Mouse (Mus musculus): Measurements from ENCODE around the gene Trmt112.
A peak's percentile ranks its signal among the peaks of the same experiment; 100 is the strongest.

The Trmt112 gene

DNA sequence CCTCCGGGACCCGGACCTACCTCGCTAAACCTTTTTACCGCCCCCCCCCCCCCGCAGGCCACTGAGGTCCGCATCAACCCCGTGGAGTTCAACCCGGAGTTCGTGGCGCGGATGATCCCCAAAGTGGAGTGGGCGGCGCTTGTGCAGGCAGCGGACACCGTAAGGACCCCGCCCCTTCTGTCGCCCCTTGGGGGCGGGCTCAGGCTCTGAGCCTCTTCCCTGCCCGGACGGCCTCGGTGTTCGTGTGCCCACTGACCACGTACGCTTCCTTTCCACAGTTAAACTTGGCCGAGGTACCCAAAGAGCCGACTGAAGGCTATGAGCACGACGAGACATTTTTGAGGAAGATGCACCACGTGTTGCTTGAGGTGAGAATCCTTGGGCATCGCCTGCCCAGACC lies 808 bp downstream of the Trmt112 start:
- peak; percentile 63 to 69 for DNase-seq

GRCm38 (mm10) chr19:6911101-6912074 lies 1.9 kb downstream of the Trmt112 start:
- peak in 1 of 2 experiments; percentile 28 for DNase-seq

- no peak for DNase-seq
Observed at GRCm38 (mm10) chr19:6912205-6912970, 2.9 kb downstream of the Trmt112 start.

DNA sequence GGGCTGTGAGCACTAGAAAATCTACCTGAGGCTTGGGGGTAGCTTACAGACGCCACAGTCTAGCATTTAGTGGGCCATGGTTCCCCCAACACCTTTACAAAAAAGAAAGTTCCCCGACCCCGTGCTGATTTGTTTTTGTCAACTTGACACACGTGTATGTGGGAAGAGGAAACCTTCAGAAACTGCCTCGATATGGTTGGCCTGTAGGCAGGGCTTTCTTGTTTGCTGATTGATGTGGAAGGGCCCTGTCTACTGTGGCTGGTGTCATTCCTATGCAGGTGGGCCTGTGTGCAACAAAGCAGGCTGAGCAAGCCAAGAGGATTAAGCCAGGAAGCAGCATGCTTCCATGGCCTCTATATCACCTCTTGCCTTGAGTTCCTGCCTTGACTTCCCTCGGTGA lies 3.5 kb downstream of the Trmt112 start:
- DNase-seq: no peak

DNA sequence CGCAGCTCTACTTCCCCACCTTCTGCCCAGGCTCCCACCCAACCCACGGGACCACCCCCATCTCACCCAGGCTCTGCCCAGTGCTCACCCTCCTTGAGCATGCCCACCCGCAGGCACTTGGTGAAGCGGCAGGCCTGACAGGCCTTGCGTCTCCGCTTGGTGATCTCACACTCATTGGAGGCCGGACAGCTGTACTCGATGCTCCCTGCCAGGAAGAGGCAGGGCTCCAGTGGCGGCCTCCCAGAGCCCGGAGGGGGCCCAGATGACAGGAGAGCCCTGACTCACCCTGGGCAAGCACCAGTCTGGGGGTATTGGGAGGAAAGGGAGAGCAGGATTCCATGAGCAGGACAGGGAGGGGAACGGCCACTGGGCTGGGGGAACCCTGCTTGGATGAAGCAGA lies 4.5 kb downstream of the Trmt112 start:
- DNase-seq: peak in 1 of 2 experiments; percentile 41

GRCm38 (mm10) chr19:6914540-6914939 lies 5.0 kb downstream of the Trmt112 start:
- no peak for DNase-seq

- no peak for DNase-seq
Observed at GRCm38 (mm10) chr19:6915276-6915675, 5.8 kb downstream of the Trmt112 start.

DNA sequence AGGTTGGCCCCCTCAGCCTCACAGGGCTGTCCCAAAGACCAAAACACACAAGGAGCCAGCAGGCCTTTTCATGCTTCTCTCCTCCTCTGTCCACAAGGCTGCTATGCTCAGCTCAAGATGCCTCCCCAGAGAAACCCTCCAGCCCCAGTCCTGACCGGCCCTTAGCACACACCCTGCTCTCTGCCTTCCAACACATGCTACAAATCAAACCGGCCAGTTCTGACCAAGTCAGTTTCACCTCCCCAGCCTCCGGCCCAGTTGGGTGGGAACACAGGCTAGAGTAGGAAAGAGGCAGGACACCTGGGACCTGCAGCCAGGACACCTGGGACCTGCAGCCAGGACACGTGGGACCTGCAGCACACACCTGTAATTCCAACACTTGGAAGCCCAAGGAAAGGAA lies 7.0 kb downstream of the Trmt112 start:
- no peak for DNase-seq

GRCm38 (mm10) chr19:6918321-6918720 lies 8.8 kb downstream of the Trmt112 start:
- no peak for DNase-seq

DNA sequence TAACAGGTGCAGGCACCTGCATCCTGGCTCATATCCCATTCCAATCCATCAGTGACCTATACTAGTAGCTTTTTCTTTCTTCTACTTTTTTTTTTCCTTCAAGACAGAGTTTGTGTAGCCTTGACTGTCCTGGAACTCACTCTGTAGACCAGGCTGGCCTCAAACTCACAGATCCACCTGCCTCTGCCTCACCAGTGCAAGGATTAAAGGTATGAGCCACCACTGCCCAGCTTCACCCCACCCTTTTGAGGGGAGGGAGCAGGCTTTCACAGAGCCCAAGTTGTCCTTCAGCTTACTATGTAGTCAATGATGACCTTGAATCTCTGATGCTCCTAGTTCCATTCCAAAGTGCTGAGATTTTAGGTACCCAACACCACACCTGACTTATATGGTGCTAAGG lies 9.9 kb downstream of the Trmt112 start:
- no peak for DNase-seq

- peak; percentile 55 to 62 for DNase-seq
Observed at GRCm38 (mm10) chr19:6919876-6920740, 10.6 kb downstream of the Trmt112 start.

GRCm38 (mm10) chr19:6920741-6921636 lies 11.5 kb downstream of the Trmt112 start:
- DNase-seq: peak; percentile 71 to 72

DNA sequence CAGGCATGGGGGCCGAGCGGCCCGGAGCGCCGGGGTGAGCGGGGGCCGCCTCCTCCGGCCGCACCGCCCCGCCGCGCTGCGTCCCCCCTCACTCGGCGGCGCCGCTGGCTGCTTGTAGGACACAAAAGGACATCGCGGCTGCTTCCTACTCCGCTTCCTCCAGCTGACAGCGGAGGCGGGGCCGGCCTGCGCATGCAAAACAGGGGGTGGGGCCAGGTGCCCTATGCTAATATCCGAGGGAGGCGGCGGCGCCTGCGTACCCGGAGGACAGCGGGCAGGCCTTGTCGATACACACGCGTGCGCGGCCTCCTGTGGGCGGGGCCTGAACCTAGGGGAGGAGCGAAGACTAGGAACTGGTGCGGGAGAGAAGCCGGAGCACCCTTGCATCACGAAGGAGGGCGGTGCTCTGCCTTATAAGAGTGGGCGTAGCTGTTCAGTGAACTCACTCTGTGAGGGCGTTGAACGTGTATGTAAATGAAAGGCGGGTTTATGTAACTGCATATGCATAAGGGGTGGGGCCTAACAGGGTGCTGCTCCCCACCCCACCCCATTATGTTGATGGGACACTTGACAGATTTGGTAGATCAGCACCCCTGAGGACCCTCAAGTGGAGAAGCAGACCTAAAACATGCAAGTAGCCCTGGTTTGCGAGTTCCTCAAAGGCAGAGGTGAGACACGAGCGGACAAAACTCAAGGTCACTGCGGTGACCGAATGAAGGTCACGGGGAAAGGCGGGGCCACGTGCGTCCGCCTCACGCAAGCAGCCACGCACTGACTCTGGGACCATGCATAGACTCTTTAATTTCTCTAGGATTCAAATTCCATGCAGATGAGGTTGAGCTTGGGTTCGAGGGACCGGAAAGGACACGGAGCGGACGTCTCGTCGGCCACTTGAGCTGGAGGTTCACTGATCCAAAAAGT lies 12.4 kb downstream of the Trmt112 start, which contains the start of gene Esrra:
Gene Esrra (minus strand): TSS at position 167 of the 921 bp plus-strand sequence.
- DNase-seq: peak; percentile 100

DNA sequence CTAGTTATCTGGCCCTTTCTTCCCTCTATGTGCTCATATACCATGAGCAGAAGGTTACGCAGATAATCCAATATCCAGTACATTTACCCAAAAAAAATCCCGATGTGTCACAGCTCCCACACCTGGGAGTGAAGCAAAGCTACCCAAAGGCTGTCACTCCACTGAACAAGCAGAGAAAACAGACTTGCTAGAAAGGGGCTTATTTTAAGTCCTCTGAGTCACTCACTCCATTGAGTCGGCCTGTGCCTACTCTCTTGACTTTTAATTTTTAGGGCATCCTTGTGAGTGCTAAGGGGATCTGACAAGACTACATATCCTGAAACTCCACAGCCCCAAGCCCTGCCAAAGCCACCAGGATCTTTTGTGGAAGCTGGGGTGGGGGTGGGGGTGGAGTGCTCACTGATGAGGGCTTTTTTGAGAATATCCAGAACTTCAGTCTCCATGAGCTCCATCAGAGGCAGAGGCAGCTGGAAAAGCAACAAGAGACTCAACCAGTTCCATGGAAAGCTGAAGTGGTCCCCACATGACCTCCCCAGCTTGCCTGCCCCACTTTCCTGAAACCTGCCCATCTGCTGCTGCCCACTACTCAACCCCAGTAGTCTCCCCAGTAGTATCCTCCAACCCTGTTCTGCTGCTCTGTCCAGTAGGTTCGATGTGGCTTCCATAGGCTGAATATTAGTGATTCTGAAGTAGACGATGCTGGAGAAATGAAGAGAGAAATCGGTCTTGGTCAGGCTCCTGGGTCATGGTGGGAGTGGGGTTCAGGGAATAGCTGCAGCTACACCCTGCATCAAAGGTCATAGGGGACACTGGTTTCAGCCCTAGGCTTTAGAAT lies 13.6 kb downstream of the Trmt112 start:
- DNase-seq: no peak

GRCm38 (mm10) chr19:6924461-6925306 lies 15.2 kb downstream of the Trmt112 start:
- peak; percentile 95 to 97 for DNase-seq

DNA sequence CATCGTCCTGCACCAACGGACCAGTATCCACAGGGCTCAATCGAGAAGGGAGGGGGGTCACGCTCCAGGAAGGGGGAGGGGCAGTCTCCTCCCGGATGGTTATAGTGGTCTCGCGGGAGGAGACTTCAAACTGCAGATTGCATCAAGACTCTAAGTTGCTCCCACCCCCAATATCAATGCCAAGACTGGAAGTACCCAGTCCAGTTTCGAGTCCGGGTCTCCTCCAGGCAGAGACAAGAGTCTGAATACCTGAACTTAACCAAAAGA lies 15.7 kb downstream of the Trmt112 start, which contains the start of gene Catsperz:
Gene Catsperz (minus strand): TSS at position 74 of the 267 bp plus-strand sequence.
- no peak for DNase-seq

GRCm38 (mm10) chr19:6925611-6926329 lies 16.3 kb downstream of the Trmt112 start:
- DNase-seq: peak in 1 of 2 experiments; percentile 44

Data from cerebellum, postnatal 10 days (tissue).